Mouse (Mus musculus): ENCODE measurements around the gene Fam171a2.
"Not testable (repeated sequence)": the region's sequence is repeated elsewhere in the genome, so short reads cannot be mapped to it uniquely, and the experiment has no call there.

GRCm38 (mm10) chr11:102410345-102410744 lies 37.1 kb downstream of the Fam171a2 start:
- TF ChIP-seq POLR2A (IDR thresholded peaks at IDR 0.05; ENCODE audit: low read depth, low read length); CTCF (IDR thresholded peaks at IDR 0.05; ENCODE audit: extremely low read depth, insufficient read length, insufficient replicate concordance, low read depth, low read length): not testable (repeated sequence)

Data from small intestine, adult 2 months (tissue).